Mouse (Mus musculus) bone marrow, adult 2 months (tissue): ENCODE measurements at regions not wholly inside any gene's neighbourhood (a gene's known extent, or its start where the extent isn't known, plus 50 kb on each side); places are given as distances from the start of the nearest gene placed in this dataset.

Experiments
- CTCF ChIP-seq: fragments of 200-500 bp; IDR thresholded peaks from 2 replicates; pipeline ENCODE4 v1.5.1; 2011; ENCODE audit warnings: low read length, control low read depth; ENCODE audit not compliant: control insufficient read depth, insufficient read depth
- POLR2A ChIP-seq: fragments of 200-500 bp; IDR thresholded peaks from 2 replicates; pipeline ENCODE4 v1.6.1; 2011; ENCODE audit warnings: low read depth, mild to moderate bottlenecking, control low read depth, low read length, borderline replicate concordance; ENCODE audit not compliant: control insufficient read depth

GRCm38 (mm10) chr15:64546035-64546434, 271.5 kb upstream of the Gm21798 start:
- TF ChIP-seq CTCF (no peak), POLR2A (no peak)
